Mouse (Mus musculus) CH12.LX (cell line): ENCODE data around the gene Gab3. TPM values are rescaled to one million over a fixed set of nuclear protein-coding genes. Genes with fewer than 3 reads are reported as not detected.

ENCODE experiments used
- DNase-seq: peaks from one replicate; pipeline ENCODE4 v3.0.0-alpha.2; 2013; ENCODE audit errors: extremely low read depth
- H3K27ac ChIP-seq: 2 replicates; pipeline ENCODE4 v1.5.1; 2012; ENCODE audit warnings: low read depth, mild to moderate bottlenecking, control low read depth, moderate library complexity; ENCODE audit not compliant: insufficient read depth
- H3K27me3 ChIP-seq: replicated peaks from 2 replicates; pipeline ENCODE3; 2012; ENCODE audit warnings: inconsistent platforms
- H3K36me3 ChIP-seq, 2 experiments: replicated peaks in 1 of 2; 2 replicates each; pipeline versions ENCODE3 to v1.6.1; 2012; ENCODE audit warnings: inconsistent platforms in 1 of 2, low read length in 1 of 2, mild to moderate bottlenecking in 1 of 2, mixed read lengths in 1 of 2, moderate library complexity in 1 of 2; ENCODE audit not compliant: control insufficient read depth in 1 of 2, insufficient read depth in 1 of 2
- H3K4me1 ChIP-seq, 2 experiments: 2 replicates each; pipeline ENCODE4 v1.6.1; 2012; ENCODE audit warnings: inconsistent platforms in 1 of 2, moderate library complexity in 1 of 2; ENCODE audit not compliant: insufficient read depth in 2 of 2, control insufficient read depth in 1 of 2
- H3K4me2 ChIP-seq: 2 replicates; pipeline ENCODE4 v1.6.1; 2012; ENCODE audit warnings: low read depth, mild to moderate bottlenecking, control low read depth; ENCODE audit not compliant: poor library complexity, insufficient read depth, severe bottlenecking
- H3K4me3 ChIP-seq, 3 experiments: fragments of 150-350 bp in 1 of 3; sonication (generic) in 1 of 3; replicated peaks in 1 of 3; 2 replicates each; pipeline versions ENCODE3 to v1.5.1; 2011 to 2012; ENCODE audit warnings: low read depth in 2 of 3, low read length in 2 of 3, mild to moderate bottlenecking in 2 of 3, moderate library complexity in 2 of 3, control low read depth in 1 of 3, improper control_type of control experiment in 1 of 3, inconsistent platforms in 1 of 3, mixed read lengths in 1 of 3; ENCODE audit not compliant: poor library complexity in 1 of 3
- H3K79me2 ChIP-seq: replicated peaks from 2 replicates; pipeline ENCODE4 v1.6.1; 2012; ENCODE audit warnings: mild to moderate bottlenecking, moderate library complexity; ENCODE audit not compliant: control insufficient read depth, poor library complexity, insufficient read depth, severe bottlenecking; ENCODE audit errors: extremely low read depth
- H3K9ac ChIP-seq: 2 replicates; pipeline ENCODE4 v1.6.1; 2012; ENCODE audit warnings: low read depth, mild to moderate bottlenecking, control low read depth, moderate library complexity; ENCODE audit not compliant: insufficient read depth
- H3K9me3 ChIP-seq: replicated peaks from 2 replicates; pipeline ENCODE3; 2012; ENCODE audit warnings: low read length, inconsistent platforms, mixed read lengths
- CHD1 ChIP-seq: IDR thresholded peaks from 2 replicates; pipeline ENCODE4 v1.6.1; 2012; ENCODE audit warnings: low read depth, low read length, improper control_type of control experiment, inconsistent platforms
- CHD2 ChIP-seq: IDR thresholded peaks from 2 replicates; pipeline ENCODE4 v1.6.1; 2011; ENCODE audit warnings: low read length, improper control_type of control experiment
- CTCF ChIP-seq, 2 experiments: IDR thresholded peaks in 1 of 2; conservative IDR thresholded peaks in 1 of 2; 2 replicates each; pipeline ENCODE4 v1.5.1; 2011 to 2012; ENCODE audit warnings: low read depth in 2 of 2, low read length in 2 of 2, improper control_type of control experiment in 1 of 2, inconsistent platforms in 1 of 2, mild to moderate bottlenecking in 1 of 2, moderate library complexity in 1 of 2
- E2F4 ChIP-seq: IDR thresholded peaks from 2 replicates; pipeline ENCODE4 v1.6.1; 2011; ENCODE audit warnings: low read depth, low read length, improper control_type of control experiment; ENCODE audit not compliant: insufficient replicate concordance
- ETS1 ChIP-seq: conservative IDR thresholded peaks from 2 replicates; pipeline ENCODE4 v1.6.1; 2012; ENCODE audit warnings: low read depth, mild to moderate bottlenecking, inconsistent platforms, low read length, improper control_type of control experiment, moderate library complexity
- HCFC1 ChIP-seq: IDR thresholded peaks from 2 replicates; pipeline ENCODE4 v1.6.1; 2012; ENCODE audit warnings: low read depth, mild to moderate bottlenecking, inconsistent platforms, low read length, improper control_type of control experiment
- JUND ChIP-seq: conservative IDR thresholded peaks from 2 replicates; pipeline ENCODE4 v1.6.1; 2011; ENCODE audit warnings: low read depth, low read length, improper control_type of control experiment
- MAX ChIP-seq: IDR thresholded peaks from 2 replicates; pipeline ENCODE4 v1.6.1; 2011; ENCODE audit warnings: low read length, improper control_type of control experiment
- MEF2A ChIP-seq: IDR thresholded peaks from 2 replicates; pipeline ENCODE4 v1.6.1; 2014; ENCODE audit warnings: low read depth, mild to moderate bottlenecking, inconsistent platforms, low read length, improper control_type of control experiment, borderline replicate concordance
- MYC ChIP-seq: IDR thresholded peaks from 2 replicates; pipeline ENCODE4 v1.6.1; 2011; ENCODE audit warnings: low read depth, mild to moderate bottlenecking, improper control_type of control experiment, low read length
- NELFE ChIP-seq: IDR thresholded peaks from 2 replicates; pipeline ENCODE4 v1.6.1; 2011; ENCODE audit warnings: low read depth, low read length, improper control_type of control experiment
- POLR2A ChIP-seq: IDR thresholded peaks from 2 replicates; pipeline ENCODE4 v1.6.1; 2011; ENCODE audit warnings: low read depth, mild to moderate bottlenecking, improper control_type of control experiment, low read length
- POLR2AphosphoS2 ChIP-seq: IDR thresholded peaks from 2 replicates; pipeline ENCODE4 v1.6.1; 2011; ENCODE audit warnings: low read depth, low read length, improper control_type of control experiment
- RAD21 ChIP-seq: IDR thresholded peaks from 2 replicates; pipeline ENCODE4 v1.6.1; 2011; ENCODE audit warnings: low read depth, mild to moderate bottlenecking, low read length, improper control_type of control experiment, moderate library complexity
- TBP ChIP-seq: conservative IDR thresholded peaks from 2 replicates; pipeline ENCODE4 v1.6.1; 2011; ENCODE audit warnings: low read depth, low read length, improper control_type of control experiment
- UBTF ChIP-seq: IDR thresholded peaks from 2 replicates; pipeline ENCODE4 v1.6.1; 2012; ENCODE audit warnings: low read depth, mild to moderate bottlenecking, inconsistent platforms, low read length, improper control_type of control experiment, moderate library complexity
- USF2 ChIP-seq: conservative IDR thresholded peaks from 2 replicates; pipeline ENCODE4 v1.6.1; 2011; ENCODE audit warnings: low read depth, low read length, improper control_type of control experiment
- ZNF384 ChIP-seq: IDR thresholded peaks from 2 replicates; pipeline ENCODE4 v1.6.1; 2012; ENCODE audit warnings: low read depth, low read length, improper control_type of control experiment, inconsistent platforms
- dilution Hi-C: fragments of 300-500 bp; cut with MboI; formaldehyde crosslinking; loops from 2 replicates; pipeline ENCODE4 v1.14.3; 2020; ENCODE audit warnings: low sequenced_read_pairs; ENCODE audit not compliant: extremely low pct_unique_long_range_greater_than_20kb, extremely low pct_ligation_motif_present
- in situ Hi-C: fragments of 300-500 bp; cut with MboI; formaldehyde crosslinking; loops from 3 replicates; pipeline ENCODE4 v1.14.3; 2019; ENCODE audit warnings: low sequenced_read_pairs, low pct_ligation_motif_present, low pct_unique_long_range_greater_than_20kb, mixed read lengths
- polyA plus RNA-seq: library from polyadenylated mRNA; unstranded; fragments of >175 nt; gene quantifications from 2 replicates; pipeline ENCODE4 v1.2.1, GENCODE M21; 2012; ENCODE audit warnings: low read depth; ENCODE audit not compliant: insufficient read length
- total RNA-seq, 2 experiments: library from RNA; depleted of rRNA; stranded (reverse); fragments of 300-350 nt in 1 of 2; fragments of >200 nt in 1 of 2; gene quantifications; 2 replicates each; pipeline ENCODE4 v1.2.3; 2012 to 2014

The Gab3 gene
- total and polyA plus RNA-seq, 3 experiments, result 0.21 to 0.64 (median 0.42) TPM

- TF ChIP-seq CTCF (conservative IDR thresholded peaks at IDR 0.05 in 1 of 2, IDR thresholded peaks at IDR 0.05 in 1 of 2; ENCODE audit: low read depth in 2 of 2, low read length in 2 of 2) (peak in 1 of 2 experiments; percentile 51; a peak in 2 of 4 replicates), CHD1 (no peak), CHD2 (no peak), UBTF (no peak), HCFC1 (no peak), TBP (peak; percentile 75)
- H3K27me3 ChIP-seq, result no peaks in the 10 kb centered on the region
- H3K36me3 ChIP-seq, result no peaks in the 10 kb centered on the region
- H3K4me3 ChIP-seq, result no peak overlapping the region
- no peak overlapping the region for H3K27ac ChIP-seq
- dilution Hi-C loops, result no loop called here
- no peak for DNase-seq
- H3K79me2 ChIP-seq, result no peaks in the 10 kb centered on the region
- H3K4me2 ChIP-seq, result no peak overlapping the region
- no peaks in the 10 kb centered on the region for H3K9me3 ChIP-seq
- no peak overlapping the region for H3K9ac ChIP-seq
- H3K4me1 ChIP-seq, result peaks cover 0 to 3% of the 10 kb centered on the region in 2 experiments; a peak in 1 of 4 replicates
- in situ Hi-C loops, result no loop called here
Measured at GRCm38 (mm10) chrX:75085654-75086053, 396 bp upstream of the Gab3 start.

- Histone ChIP-seq H3K27me3 (no peaks in the 10 kb centered on the region), H3K4me1 (peaks cover 0 to 3% of the 10 kb centered on the region in 2 experiments; a peak in 1 of 4 replicates), H3K9ac (peak overlapping the region; percentile 54; the same call in 1 of the 2 replicates), H3K36me3 (no peaks in the 10 kb centered on the region), H3K9me3 (no peaks in the 10 kb centered on the region), H3K27ac (no peak overlapping the region), H3K4me3 (peak overlapping the region; percentile 32 to 86 (median 57)), H3K79me2 (no peaks in the 10 kb centered on the region), H3K4me2 (peak overlapping the region; percentile 74)
- TF ChIP-seq POLR2AphosphoS2, result no peak
- no peak for TF ChIP-seq RAD21
- no peak for TF ChIP-seq HCFC1
- no peak for TF ChIP-seq POLR2A
- TF ChIP-seq JUND, result no peak
- no peak for TF ChIP-seq E2F4
- no peak for TF ChIP-seq USF2
- no peak for TF ChIP-seq MEF2A
- no peak for TF ChIP-seq ETS1
- no peak for TF ChIP-seq CTCF (conservative IDR thresholded peaks at IDR 0.05 in 1 of 2, IDR thresholded peaks at IDR 0.05 in 1 of 2; ENCODE audit: low read depth in 2 of 2, low read length in 2 of 2)
- no peak for TF ChIP-seq MYC
- no peak for TF ChIP-seq ZNF384
- no peak for TF ChIP-seq NELFE
- no peak for TF ChIP-seq MAX
- no peak for DNase-seq
- in situ Hi-C loops (no loop called here), dilution Hi-C loops (no loop called here)
Measured at GRCm38 (mm10) chrX:75083982-75084773, 1.1 kb downstream of the Gab3 start.
